In genomic region chr2:167456361-167457020, GRCm38 (mm10) we compare ENCODE assay signal across 18 mouse cellular contexts. TPM values are rescaled to one million over a fixed set of nuclear protein-coding genes. Genes with fewer than 3 reads are reported as not detected.
DNase-seq lines count a peak whose midpoint lies in the region; ATAC-seq and TF ChIP-seq lines count a peak whose summit lies in the region.
"Had no signal": no experiment of that assay in that cellular context is flagged by ENCODE, and none has a peak within 500 bp of the region (broad histone marks: within the 10 kb centered on the region; RNA-seq: fewer than 3 reads in every experiment).

No protein-coding gene starts in this region.

- peaks cover 89% of the 10 kb centered on the region for H3K36me3 ChIP-seq in hindbrain, embryonic 13.5 days
- peaks cover 87% of the 10 kb centered on the region for H3K36me3 ChIP-seq in hindbrain, embryonic 12.5 days

- TF ChIP-seq CTCF in bone marrow macrophage, adult 2 months (IDR thresholded peaks at IDR 0.05; ENCODE audit: low read depth, low read length), result no peak

- H3K9me3 ChIP-seq in hindbrain, embryonic 13.5 days, result no peaks in the 10 kb centered on the region
- no peaks in the 10 kb centered on the region for H3K9me3 ChIP-seq in hindbrain, embryonic 12.5 days (replicated peaks)
- H3K9me3 ChIP-seq: embryonic facial prominence, embryonic 12.5 days; forebrain, embryonic 12.5 days; heart, embryonic 13.5 days; midbrain, embryonic 10.5 days had no signal

- DNase-seq in cerebellum, adult 11-12 months, result peak; percentile 80
- peak; percentile 76 to 80 for DNase-seq in cerebellum, postnatal 10 days
- no peak for DNase-seq in adrenal gland, adult 18-20 months (ENCODE audit: low spot score in 2 of 2)
- DNase-seq in right cerebral cortex, adult 18-20 months, result no peak
- DNase-seq: adrenal gland, postnatal 36 days; gastrocnemius, postnatal 25 days; heart, postnatal 14 days; kidney, adult 2 months had no signal

- TF ChIP-seq POLR2A in bone marrow macrophage, adult 2 months (IDR thresholded peaks at IDR 0.05; ENCODE audit: borderline replicate concordance, low read depth, low read length), result no peak

- ATAC-seq in cerebellum, adult (ENCODE audit: insufficient number of reproducible peaks, low FRiP score, low TSS enrichment), result no peak
- ATAC-seq in hindbrain, embryonic 13.5 days (ENCODE audit: low FRiP score), result no peak
- no peak for ATAC-seq in hindbrain, embryonic 12.5 days (ENCODE audit: low FRiP score)

- no peak overlapping the region for H3K4me3 ChIP-seq in hindbrain, embryonic 13.5 days
- no peak overlapping the region for H3K4me3 ChIP-seq in hindbrain, embryonic 12.5 days
- no peak overlapping the region for H3K4me3 ChIP-seq in bone marrow macrophage, adult 2 months (ENCODE audit: insufficient read depth, low read length)
- H3K4me3 ChIP-seq: embryonic facial prominence, embryonic 12.5 days; forebrain, embryonic 12.5 days; heart, embryonic 13.5 days; midbrain, embryonic 10.5 days had no signal

- 76% methylated on average over 5 of the region's 5 CpGs for WGBS in hindbrain, embryonic 13.5 days
- 90% methylated on average over 5 of the region's 5 CpGs for WGBS in hindbrain, embryonic 12.5 days

- no peaks in the 10 kb centered on the region for H3K27me3 ChIP-seq in hindbrain, embryonic 13.5 days
- no peaks in the 10 kb centered on the region for H3K27me3 ChIP-seq in hindbrain, embryonic 12.5 days
- H3K27me3 ChIP-seq: embryonic facial prominence, embryonic 12.5 days; forebrain, embryonic 12.5 days; heart, embryonic 13.5 days had no signal

- no peak overlapping the region for H3K4me2 ChIP-seq in hindbrain, embryonic 13.5 days
- no peak overlapping the region for H3K4me2 ChIP-seq in hindbrain, embryonic 12.5 days (replicated peaks)
- H3K4me2 ChIP-seq: embryonic facial prominence, embryonic 12.5 days; forebrain, embryonic 12.5 days; heart, embryonic 13.5 days; hindbrain, embryonic 14.5 days had no signal

- no peak overlapping the region for H3K9ac ChIP-seq in hindbrain, embryonic 13.5 days
- H3K9ac ChIP-seq in hindbrain, embryonic 12.5 days, result no peak overlapping the region
- H3K9ac ChIP-seq: embryonic facial prominence, embryonic 12.5 days; forebrain, embryonic 12.5 days; heart, embryonic 13.5 days; hindbrain, embryonic 14.5 days had no signal

- 0 out of 2 replicates have a peak, but pooled peaks cover 3% of the 10 kb centered on the region for H3K4me1 ChIP-seq in hindbrain, embryonic 13.5 days (replicated peaks)
- H3K4me1 ChIP-seq in hindbrain, embryonic 12.5 days, result no peaks in the 10 kb centered on the region
- peaks cover 11% of the 10 kb centered on the region for H3K4me1 ChIP-seq in bone marrow macrophage, adult 2 months (ENCODE audit: control insufficient read depth, insufficient read depth, low read length)
- H3K4me1 ChIP-seq: embryonic facial prominence, embryonic 12.5 days; forebrain, embryonic 12.5 days; heart, embryonic 13.5 days; midbrain, embryonic 10.5 days had no signal

- peak overlapping the region; percentile 9; the same call in 1 of the 2 replicates for H3K27ac ChIP-seq in hindbrain, embryonic 13.5 days
- H3K27ac ChIP-seq in hindbrain, embryonic 12.5 days, result no peak overlapping the region
- peak overlapping the region; percentile 58 for H3K27ac ChIP-seq in bone marrow macrophage, adult 2 months (ENCODE audit: insufficient read depth, low read depth, low read length)
- H3K27ac ChIP-seq: embryonic facial prominence, embryonic 12.5 days; forebrain, embryonic 12.5 days; heart, embryonic 13.5 days; hindbrain, embryonic 14.5 days; kidney, postnatal 0 days; midbrain, embryonic 10.5 days had no signal

RNA-seq across cellular contexts. Expression of gene Slc9a8, which starts 35.0 kb away (rescaled TPM):
- 21.2 and 22.7 TPM in 2 replicates for polyA plus RNA-seq in hindbrain, embryonic 13.5 days (2015; fragmentation: Nextera tagmentation; extraction: Ambion mirVana)
- 24.2 and 24.3 TPM in 2 replicates for polyA plus RNA-seq in hindbrain, embryonic 12.5 days (2016; fragmentation: Nextera tagmentation; extraction: Ambion mirVana)
- polyA plus RNA-seq in bone marrow macrophage, adult 2 months (2012; ENCODE audit: insufficient read depth, insufficient read length, missing spikeins), result 23.4 and 27.4 TPM in 2 replicates
- total RNA-seq in adrenal gland, adult 18-20 months (2021), result 10 to 100 TPM; 32.6 to 33.1 TPM

RNA-seq across cellular contexts. Expression of gene Rnf114, which starts 36.0 kb away (rescaled TPM):
- 139 TPM in 2 replicates for polyA plus RNA-seq in hindbrain, embryonic 13.5 days (2015; fragmentation: Nextera tagmentation; extraction: Ambion mirVana)
- polyA plus RNA-seq in hindbrain, embryonic 12.5 days (2016; fragmentation: Nextera tagmentation; extraction: Ambion mirVana), result 120 TPM in 2 replicates
- 115 and 117 TPM in 2 replicates for polyA plus RNA-seq in bone marrow macrophage, adult 2 months (2012; ENCODE audit: insufficient read depth, insufficient read length, missing spikeins)
- total RNA-seq in adrenal gland, adult 18-20 months (2021), result 100 to 1,000 TPM in 1 of 2 experiments, 10 to 100 TPM in 1; 88.3 to 103 TPM

RNA-seq across cellular contexts. Expression of gene Spata2, which starts 36.2 kb away (rescaled TPM):
- polyA plus RNA-seq in hindbrain, embryonic 13.5 days (2015; fragmentation: Nextera tagmentation; extraction: Ambion mirVana), result 24.6 and 26.0 TPM in 2 replicates
- polyA plus RNA-seq in hindbrain, embryonic 12.5 days (2016; fragmentation: Nextera tagmentation; extraction: Ambion mirVana), result 20.8 and 25.3 TPM in 2 replicates
- 11.9 and 14.2 TPM in 2 replicates for polyA plus RNA-seq in bone marrow macrophage, adult 2 months (2012; ENCODE audit: insufficient read depth, insufficient read length, missing spikeins)
- total RNA-seq in adrenal gland, adult 18-20 months (2021), result 10 to 100 TPM; 41.1 to 42.8 TPM

Comparison
In these comparisons a context has a peak if more than half of its experiments do, and no peak if none do; other contexts are left out.
1. DNase-seq: peak in cerebellum, adult 11-12 months (single experiment) and cerebellum, postnatal 10 days (2 of 2); none in adrenal gland, adult 18-20 months (0 of 2) and right cerebral cortex, adult 18-20 months (single experiment).